Mouse (Mus musculus) lung, postnatal 0 days (tissue): Measurements from ENCODE around the gene Krt16.

Experiments
- CTCF ChIP-seq: IDR thresholded peaks from 2 replicates; pipeline ENCODE4 v1.5.1; 2016; ENCODE audit warnings: antibody characterized with exemption, mild to moderate bottlenecking
- EP300 ChIP-seq: IDR thresholded peaks from 2 replicates; pipeline ENCODE4 v1.6.1; 2016; ENCODE audit warnings: antibody characterized with exemption, mild to moderate bottlenecking, control low read depth

GRCm38 (mm10) chr11:100290235-100290634 lies 41.5 kb upstream of the Krt16 start:
- TF ChIP-seq CTCF (no peak), EP300 (no peak)
